Mouse (Mus musculus) embryonic stem cell, embryonic (primary cell): ENCODE results near the gene Gm8050.
"Not testable (repeated sequence)": the region's sequence is repeated elsewhere in the genome, so short reads cannot be mapped to it uniquely, and the experiment has no call there.

Experiments used
- CTCF ChIA-PET, 4 experiments: fragments of 300-600 bp in 2 of 4; fragments of 350-600 bp in 2 of 4; sonication (Branson Sonifier 250); formaldehyde crosslinking; loops; one replicate each; lab custom pipeline; 2022; ENCODE audit warnings: inconsistent platforms in 2 of 4; lab: Charles Lee
- POLR2A ChIA-PET, 4 experiments: fragments of 300-600 bp in 2 of 4; fragments of 350-600 bp in 2 of 4; sonication (Branson Sonifier 250); formaldehyde crosslinking; loops; one replicate each; lab custom pipeline; 2022; ENCODE audit warnings: antibody characterized with exemption in 4 of 4, inconsistent platforms in 1 of 4; lab: Charles Lee

The Gm8050 gene

DNA sequence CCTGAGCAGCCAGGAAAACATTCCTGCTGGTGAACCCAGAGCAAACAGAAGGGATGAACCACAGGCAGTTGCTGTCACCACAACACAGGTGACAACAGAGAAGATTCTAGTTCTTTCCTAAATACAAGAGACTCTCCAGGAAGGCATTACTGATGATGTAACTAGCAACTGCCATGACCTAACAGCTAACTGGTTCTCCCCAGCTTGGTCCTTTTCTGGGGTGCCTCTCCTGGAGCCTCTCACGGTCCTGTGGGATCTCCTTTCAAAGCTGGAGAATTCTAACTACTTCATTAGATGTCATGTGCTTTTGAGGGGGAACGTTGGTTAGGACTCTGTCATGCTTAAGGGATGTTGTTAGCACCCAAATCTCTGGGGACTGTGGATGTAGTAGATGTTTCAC, at the start of gene Gm8050:
Gene Gm8050, minus strand, starts transcription at position 101 of the 400 bp plus-strand sequence.
- POLR2A ChIA-PET, CTCF ChIA-PET: not testable (repeated sequence)

DNA sequence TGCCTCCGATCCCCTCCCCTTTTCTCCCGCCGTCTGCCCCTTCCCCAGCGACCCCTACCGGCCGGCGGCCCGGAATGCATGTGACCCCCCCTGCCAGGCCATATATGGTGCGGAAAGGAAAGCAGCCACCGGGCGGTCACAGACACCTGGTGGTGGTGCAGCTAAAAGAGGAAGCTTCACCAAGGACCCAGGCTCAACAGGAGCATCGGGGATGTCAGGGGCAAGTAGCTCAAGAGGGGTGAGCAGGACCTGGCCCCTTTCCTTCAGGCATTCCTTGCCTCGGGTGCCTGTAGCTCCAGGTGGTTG, 37.1 kb upstream of the Gm8050 start:
- POLR2A ChIA-PET, CTCF ChIA-PET: not testable (repeated sequence)

DNA sequence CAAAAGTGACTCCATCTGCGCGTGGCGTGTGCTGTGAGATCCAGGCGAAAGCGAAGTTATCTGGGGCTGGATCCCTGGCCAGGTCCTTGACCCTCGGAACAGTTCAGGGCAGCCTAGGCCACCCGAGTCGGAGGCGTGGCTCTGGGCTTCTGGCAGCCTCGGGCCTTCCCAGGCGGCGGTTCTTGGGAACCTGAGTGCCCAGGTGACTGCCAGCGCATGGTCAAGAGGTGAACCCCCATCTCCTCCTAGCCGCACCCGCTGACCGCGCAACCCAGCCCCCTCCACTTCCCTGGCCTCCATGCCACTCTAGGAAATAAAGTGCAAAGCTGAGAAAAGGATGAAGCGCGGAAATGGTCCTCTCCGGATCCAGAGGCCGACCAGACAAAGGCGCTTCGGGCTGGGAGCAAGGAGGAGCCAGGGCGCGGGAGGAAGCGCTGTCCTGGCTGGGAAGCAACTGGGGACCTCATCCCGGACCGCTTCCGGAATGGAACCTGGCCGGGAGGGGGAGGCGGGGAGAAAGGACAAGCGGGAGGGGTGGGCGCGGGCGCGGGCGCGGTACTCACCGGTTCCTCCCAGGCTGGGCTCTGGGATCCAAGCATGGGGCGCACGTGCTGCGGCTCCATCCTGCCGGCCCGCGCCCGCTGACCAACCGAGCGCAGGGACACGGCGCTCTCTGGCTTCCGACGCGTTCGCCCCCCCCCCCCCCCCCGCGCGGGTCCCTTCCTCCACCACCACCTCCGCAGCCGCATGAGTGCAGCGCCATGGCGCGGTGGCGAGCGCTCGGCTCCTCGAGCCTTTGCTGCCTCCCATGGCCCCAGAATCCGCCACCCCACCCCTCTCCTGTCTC, 36.6 kb upstream of the Gm8050 start:
- CTCF ChIA-PET, POLR2A ChIA-PET: not testable (repeated sequence)

DNA sequence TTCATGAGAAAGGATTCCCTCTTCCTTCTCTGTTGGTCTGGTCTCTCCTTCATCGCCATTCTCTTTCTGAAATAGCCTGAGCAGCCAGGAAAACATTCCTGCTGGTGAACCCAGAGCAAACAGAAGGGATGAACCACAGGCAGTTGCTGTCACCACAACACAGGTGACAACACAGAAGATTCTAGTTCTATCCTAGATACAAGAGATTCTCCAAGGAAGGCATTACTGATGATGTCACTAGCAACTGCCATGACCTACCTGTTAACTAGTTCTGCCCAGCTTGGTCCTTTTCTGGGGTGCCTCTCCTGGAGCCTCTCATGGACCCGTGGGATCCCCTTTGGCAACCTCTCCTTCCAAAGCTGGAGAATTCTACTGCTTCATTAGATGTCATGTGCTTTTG, 22.2 kb upstream of the Gm8050 start, which contains the start of gene Gm3636:
Gene Gm3636, minus strand, starts transcription at position 101 of the 400 bp plus-strand sequence.
- POLR2A ChIA-PET, CTCF ChIA-PET: not testable (repeated sequence)

DNA sequence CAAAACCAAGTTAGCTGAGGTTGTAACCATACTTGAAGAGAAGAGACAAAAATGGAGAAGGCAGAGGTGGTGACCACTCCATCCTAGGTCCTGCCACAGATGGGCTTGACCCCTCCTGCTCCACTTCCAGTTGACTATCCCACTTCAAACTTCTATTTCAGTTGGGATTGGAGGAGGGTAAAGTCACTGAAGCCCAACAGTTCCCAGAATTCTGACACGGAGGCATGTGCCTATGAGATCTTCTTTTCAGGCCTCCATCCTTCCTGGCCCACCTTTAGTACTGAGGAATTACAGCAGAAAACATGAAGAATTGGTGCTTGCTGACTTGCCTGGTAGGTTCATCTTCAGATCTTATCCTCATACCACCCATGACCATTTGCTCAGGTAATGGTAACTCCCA, 36.0 kb downstream of the Gm8050 start, which contains the start of gene Gm10251:
Gene Gm10251, minus strand, starts transcription at position 101 of the 400 bp plus-strand sequence.
- POLR2A ChIA-PET, CTCF ChIA-PET: not testable (repeated sequence)
